Mouse (Mus musculus) T-cell, adult 2 months (primary cell): ENCODE results near the gene Il18rap.
"Not testable (repeated sequence)": the region's sequence is repeated elsewhere in the genome, so short reads cannot be mapped to it uniquely, and the experiment has no call there.

Experiments
- DNase-seq: peaks from one replicate; pipeline ENCODE4 v3.0.0; 2022; ENCODE audit warnings: low spot score

The Il18rap gene

GRCm38 (mm10) chr1:40546645-40547044 lies 31.5 kb downstream of the Il18rap start:
- no peak for DNase-seq

- no peak for DNase-seq
Measured at GRCm38 (mm10) chr1:40547064-40547572, 32.0 kb downstream of the Il18rap start.

GRCm38 (mm10) chr1:40547762-40548161 lies 32.6 kb downstream of the Il18rap start:
- no peak for DNase-seq

- DNase-seq: no peak
Measured at GRCm38 (mm10) chr1:40569374-40569773, 54.2 kb downstream of the Il18rap start.

- DNase-seq: peak; percentile 15
Measured at GRCm38 (mm10) chr1:40579784-40580183, 64.6 kb downstream of the Il18rap start, which contains the start of gene Slc9a4. TSS of gene Slc9a4 (plus strand) at chr1:40580081.

- DNase-seq: no peak
Measured at GRCm38 (mm10) chr1:40580269-40580668, 65.1 kb downstream of the Il18rap start.

- DNase-seq: no peak
Measured at GRCm38 (mm10) chr1:40586776-40587175, 71.6 kb downstream of the Il18rap start.

- DNase-seq: no peak
Measured at GRCm38 (mm10) chr1:40590931-40591330, 75.8 kb downstream of the Il18rap start.

- DNase-seq: no peak
Measured at GRCm38 (mm10) chr1:40597822-40598221, 82.7 kb downstream of the Il18rap start.

GRCm38 (mm10) chr1:40599661-40600060 lies 84.5 kb downstream of the Il18rap start:
- not testable (repeated sequence) for DNase-seq

GRCm38 (mm10) chr1:40600394-40601327 lies 85.5 kb downstream of the Il18rap start:
- DNase-seq: no peak
